Mouse (Mus musculus) kidney, postnatal 10 days (tissue): ENCODE data around the gene Dapk1.
A peak's percentile ranks its signal among the peaks of the same experiment; 100 is the strongest.

Source experiments
- DNase-seq: peaks from one replicate; pipeline ENCODE4 v3.0.0; 2021; ENCODE audit warnings: mixed read lengths

Dapk1 gene

GRCm38 (mm10) chr13:60664816-60665215 lies 63.1 kb downstream of the Dapk1 start:
- DNase-seq = no peak

GRCm38 (mm10) chr13:60665402-60665801 lies 63.7 kb downstream of the Dapk1 start:
- no peak for DNase-seq

GRCm38 (mm10) chr13:60668036-60668435 lies 66.3 kb downstream of the Dapk1 start:
- DNase-seq = no peak

GRCm38 (mm10) chr13:60670605-60671004 lies 68.9 kb downstream of the Dapk1 start:
- DNase-seq = peak; percentile 56

GRCm38 (mm10) chr13:60671235-60671634 lies 69.5 kb downstream of the Dapk1 start:
- DNase-seq = no peak

GRCm38 (mm10) chr13:60672287-60672686 lies 70.5 kb downstream of the Dapk1 start:
- no peak for DNase-seq

- DNase-seq = no peak
Observed at GRCm38 (mm10) chr13:60672882-60673675, 71.3 kb downstream of the Dapk1 start.

- DNase-seq = no peak
Observed at GRCm38 (mm10) chr13:60674301-60674700, 72.6 kb downstream of the Dapk1 start.

GRCm38 (mm10) chr13:60674911-60675310 lies 73.2 kb downstream of the Dapk1 start:
- DNase-seq = peak; percentile 76

GRCm38 (mm10) chr13:60675416-60675815 lies 73.7 kb downstream of the Dapk1 start:
- DNase-seq = no peak

GRCm38 (mm10) chr13:60678912-60679311 lies 77.2 kb downstream of the Dapk1 start:
- no peak for DNase-seq

GRCm38 (mm10) chr13:60682714-60683695 lies 81.3 kb downstream of the Dapk1 start:
- DNase-seq = no peak

- peak; percentile 65 for DNase-seq
Observed at GRCm38 (mm10) chr13:60684050-60684760, 82.5 kb downstream of the Dapk1 start.

GRCm38 (mm10) chr13:60684806-60685205 lies 83.1 kb downstream of the Dapk1 start:
- DNase-seq = no peak

- DNase-seq = peak; percentile 80
Observed at GRCm38 (mm10) chr13:60685216-60685615, 83.5 kb downstream of the Dapk1 start.

GRCm38 (mm10) chr13:60686024-60686663 lies 84.4 kb downstream of the Dapk1 start:
- DNase-seq = peak; percentile 47

GRCm38 (mm10) chr13:60686967-60687366 lies 85.2 kb downstream of the Dapk1 start:
- peak; percentile 78 for DNase-seq

GRCm38 (mm10) chr13:60687462-60687861 lies 85.7 kb downstream of the Dapk1 start:
- no peak for DNase-seq

GRCm38 (mm10) chr13:60687891-60688290 lies 86.1 kb downstream of the Dapk1 start:
- DNase-seq = no peak

GRCm38 (mm10) chr13:60690921-60691320 lies 89.2 kb downstream of the Dapk1 start:
- no peak for DNase-seq

- DNase-seq = no peak
Observed at GRCm38 (mm10) chr13:60691940-60692339, 90.2 kb downstream of the Dapk1 start.
